Mouse (Mus musculus) retina, postnatal 1 day (tissue): ENCODE results near the gene Pex16.
"Not testable (repeated sequence)": the region's sequence is repeated elsewhere in the genome, so short reads cannot be mapped to it uniquely, and the experiment has no call there.

ENCODE experiments used
- DNase-seq: peaks from one replicate; pipeline ENCODE4 v3.0.0-alpha.2; 2012

Gene Pex16

GRCm38 (mm10) chr2:92389645-92390044, 15.2 kb downstream of the Pex16 start:
- no peak for DNase-seq

DNA sequence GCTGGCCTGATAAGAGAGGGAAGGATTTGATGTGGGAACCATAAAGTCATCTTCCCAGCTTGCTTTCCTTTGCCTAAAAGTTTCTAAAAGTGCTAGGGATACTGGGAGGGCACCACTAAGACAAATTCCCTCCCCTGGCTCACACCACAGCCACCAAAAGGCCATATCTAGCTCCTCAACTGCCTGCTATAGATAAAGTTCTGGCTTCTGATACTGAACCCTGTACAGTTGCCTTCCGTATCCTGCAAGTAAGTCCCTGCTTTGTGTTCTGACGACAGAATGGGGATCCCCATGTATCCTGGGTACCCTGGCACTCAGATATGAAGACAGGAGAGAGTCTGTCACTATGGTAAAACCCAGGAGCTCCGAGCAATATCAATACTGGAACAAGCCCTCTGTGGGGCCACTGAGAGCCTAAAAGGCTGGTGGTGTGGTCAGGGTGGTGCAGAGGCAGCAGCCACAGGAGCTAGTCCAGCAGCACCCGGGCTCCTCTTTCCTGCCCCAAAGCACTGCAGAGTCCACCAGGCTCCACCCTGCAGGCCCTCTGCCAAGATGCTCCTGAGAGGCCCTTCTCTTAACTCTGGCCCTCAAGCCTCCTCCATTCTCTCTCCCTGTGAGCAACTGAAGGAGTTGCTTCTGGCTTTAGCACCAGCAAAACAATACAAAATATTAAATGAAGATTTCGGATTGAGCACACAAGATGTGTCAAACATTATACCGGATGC, 15.9 kb downstream of the Pex16 start:
- DNase-seq, result no peak

GRCm38 (mm10) chr2:92391116-92391515, 16.6 kb downstream of the Pex16 start:
- no peak for DNase-seq

GRCm38 (mm10) chr2:92391703-92392317, 17.3 kb downstream of the Pex16 start:
- no peak for DNase-seq

DNA sequence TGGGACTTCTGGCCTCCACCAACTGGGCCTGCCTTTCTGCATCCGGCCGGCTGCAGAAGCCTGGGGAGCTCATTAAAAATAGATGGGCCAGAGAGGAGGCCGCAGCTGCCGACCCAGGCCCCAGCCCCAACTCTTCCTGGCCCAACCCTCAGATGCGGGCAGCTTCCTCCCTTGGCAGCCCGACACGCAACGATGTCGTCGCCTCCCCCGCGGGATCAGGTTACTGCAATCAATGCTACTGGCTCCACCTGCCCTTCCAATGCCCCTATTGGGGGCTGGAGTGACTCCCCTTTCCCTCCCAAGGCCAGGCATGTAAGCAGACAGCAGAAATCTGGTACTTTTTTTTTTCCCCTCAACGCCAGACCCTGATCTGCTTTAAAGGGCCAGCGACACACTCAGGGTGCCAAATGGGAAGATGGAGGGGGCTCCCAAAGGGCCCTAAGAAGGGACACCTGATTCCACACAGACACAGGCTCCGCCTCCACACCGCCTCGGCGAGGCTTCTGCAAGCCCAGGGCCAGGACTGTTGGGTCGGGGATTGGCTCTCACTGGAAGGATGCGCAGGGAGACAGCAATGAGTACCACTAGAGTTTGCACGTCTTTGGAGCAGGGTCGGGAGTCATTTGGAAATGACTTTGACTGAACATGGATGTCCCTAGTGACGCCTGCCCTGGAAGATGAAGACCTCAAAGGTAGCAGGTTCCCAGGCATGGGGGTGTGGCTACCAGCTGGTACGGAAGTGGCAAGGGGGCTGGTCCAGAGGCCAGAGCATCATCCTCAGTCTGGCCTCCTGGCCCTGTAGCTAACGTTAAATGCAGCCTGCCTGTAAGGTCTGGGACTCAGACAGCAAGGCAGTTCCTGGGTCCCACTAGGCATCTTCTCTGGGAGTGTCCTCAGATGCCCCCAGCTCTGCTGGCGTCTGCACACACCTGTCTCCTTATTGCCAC, 18.1 kb downstream of the Pex16 start:
- peak; percentile 84 for DNase-seq

- DNase-seq, result no peak
Measured at GRCm38 (mm10) chr2:92395535-92395934, 21.1 kb downstream of the Pex16 start.

- no peak for DNase-seq
Measured at GRCm38 (mm10) chr2:92397436-92397835, 23.0 kb downstream of the Pex16 start.

- DNase-seq, result not testable (repeated sequence)
Measured at GRCm38 (mm10) chr2:92399877-92400276, 25.4 kb downstream of the Pex16 start.

GRCm38 (mm10) chr2:92400682-92401081, 26.2 kb downstream of the Pex16 start:
- peak; percentile 27 for DNase-seq

- peak; percentile 80 for DNase-seq
Measured at GRCm38 (mm10) chr2:92401091-92401561, 26.6 kb downstream of the Pex16 start, which contains the start of gene Mapk8ip1. Mapk8ip1 (minus strand) TSS chr2:92401263.

DNA sequence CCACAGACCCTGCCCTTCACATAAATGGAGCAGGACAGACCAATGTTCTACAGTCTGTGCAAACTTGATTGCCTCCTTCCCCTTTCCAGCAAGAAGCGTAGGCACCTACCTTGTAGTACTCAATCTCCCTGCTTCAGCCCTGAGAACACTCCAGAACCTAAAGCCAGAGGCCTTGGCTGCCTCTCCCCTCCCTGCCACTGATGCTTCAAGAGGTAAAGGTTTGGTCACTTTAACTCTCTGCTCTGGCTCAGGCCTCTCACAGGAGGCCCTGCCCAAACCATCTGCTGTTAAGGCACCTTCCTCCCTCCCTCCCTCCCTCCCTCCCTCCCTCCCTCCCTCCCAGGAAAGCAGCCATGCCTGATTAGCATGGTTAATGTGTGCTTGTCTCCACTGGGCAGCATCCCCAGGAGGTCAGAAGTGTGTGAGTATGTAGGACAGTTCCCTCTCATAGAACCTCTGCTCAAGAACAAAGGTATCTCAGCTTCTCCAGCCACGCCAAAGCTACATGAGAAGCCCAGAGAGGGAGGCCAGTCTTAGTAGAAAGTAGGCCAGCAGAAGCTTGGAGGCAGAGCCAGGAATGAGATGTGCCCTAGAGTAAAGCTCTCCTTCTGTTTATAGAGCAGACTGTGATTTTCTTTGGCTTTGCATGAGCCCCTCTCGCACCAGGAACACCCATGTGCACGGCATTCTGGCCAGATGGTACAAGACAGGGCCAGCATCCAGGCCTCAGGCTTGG, 28.3 kb downstream of the Pex16 start:
- peak; percentile 65 for DNase-seq

- DNase-seq, result no peak
Measured at GRCm38 (mm10) chr2:92403776-92404319, 29.4 kb downstream of the Pex16 start.

GRCm38 (mm10) chr2:92404737-92405136, 30.3 kb downstream of the Pex16 start:
- DNase-seq, result no peak

DNA sequence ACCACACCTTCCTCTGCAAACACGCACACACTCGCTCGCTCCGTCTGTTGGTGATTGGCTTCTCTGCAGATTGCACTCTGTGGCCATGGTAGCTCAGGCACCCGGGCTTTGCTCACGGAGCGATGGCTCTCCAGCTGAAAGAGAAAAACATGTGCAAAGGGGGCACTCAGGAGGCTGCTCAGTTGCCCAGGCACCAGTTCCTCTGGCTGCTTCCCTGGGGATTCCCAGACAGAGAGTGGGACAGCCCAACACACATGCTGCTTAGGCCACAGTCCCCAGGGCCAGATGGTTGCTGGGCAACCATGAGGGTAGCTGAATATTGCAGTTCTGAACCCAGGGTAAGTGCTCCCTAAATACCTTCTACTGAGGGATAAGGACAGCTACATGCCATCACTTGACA, 31.2 kb downstream of the Pex16 start:
- DNase-seq, result no peak

GRCm38 (mm10) chr2:92408309-92409045, 34.0 kb downstream of the Pex16 start:
- no peak for DNase-seq

- no peak for DNase-seq
Measured at GRCm38 (mm10) chr2:92411705-92412104, 37.2 kb downstream of the Pex16 start.

- no peak for DNase-seq
Measured at GRCm38 (mm10) chr2:92421723-92422387, 47.4 kb downstream of the Pex16 start.

- peak; percentile 47 for DNase-seq
Measured at GRCm38 (mm10) chr2:92422388-92423135, 48.1 kb downstream of the Pex16 start.

DNA sequence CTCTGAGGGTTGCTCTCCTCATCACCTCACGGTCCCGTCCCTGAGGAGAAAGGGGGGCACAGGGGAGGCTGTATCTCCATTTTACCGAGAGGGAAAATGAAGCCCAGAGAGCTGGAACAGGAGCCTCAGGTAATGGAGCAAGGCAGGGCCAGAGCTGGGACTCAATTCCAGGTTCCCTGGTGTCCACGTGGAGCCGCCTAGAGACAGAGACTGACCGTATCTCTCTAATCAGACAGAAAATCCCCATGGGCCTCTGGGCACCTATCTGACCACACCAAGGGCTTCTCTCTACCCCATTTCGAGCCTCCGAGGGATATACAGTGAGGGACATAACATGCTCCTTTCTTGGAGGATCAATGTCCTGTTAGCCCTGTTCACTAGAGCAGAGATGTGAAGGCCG, 48.7 kb downstream of the Pex16 start:
- DNase-seq, result no peak
